Mouse (Mus musculus) liver (tissue): ENCODE results near the gene Blnk.

ENCODE experiments used
- DNase-seq: peaks from one replicate; pipeline ENCODE4 v3.0.0-alpha.2; 2020; ENCODE audit warnings: mixed read lengths

The Blnk gene

DNA sequence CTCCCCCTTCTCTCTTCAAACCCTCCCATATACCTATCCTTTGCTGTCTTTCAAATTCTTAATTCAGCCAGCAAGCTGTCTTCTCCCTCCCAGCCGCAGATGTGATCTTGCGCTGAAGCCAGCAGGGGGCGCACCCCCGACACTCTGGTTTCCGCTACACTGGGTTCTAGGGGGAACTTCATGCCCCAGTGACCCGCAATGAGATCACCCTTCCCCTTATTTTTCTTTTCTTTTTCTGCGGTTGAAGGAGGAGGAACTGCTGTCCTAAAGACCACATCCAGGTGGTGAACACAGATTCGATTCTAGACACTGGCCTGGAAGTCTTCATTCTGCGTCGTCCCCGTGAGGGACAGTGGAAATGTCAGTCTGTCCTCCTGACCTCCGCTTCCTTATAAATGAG, 31.3 kb downstream of the Blnk start:
- peak; percentile 73 for DNase-seq

DNA sequence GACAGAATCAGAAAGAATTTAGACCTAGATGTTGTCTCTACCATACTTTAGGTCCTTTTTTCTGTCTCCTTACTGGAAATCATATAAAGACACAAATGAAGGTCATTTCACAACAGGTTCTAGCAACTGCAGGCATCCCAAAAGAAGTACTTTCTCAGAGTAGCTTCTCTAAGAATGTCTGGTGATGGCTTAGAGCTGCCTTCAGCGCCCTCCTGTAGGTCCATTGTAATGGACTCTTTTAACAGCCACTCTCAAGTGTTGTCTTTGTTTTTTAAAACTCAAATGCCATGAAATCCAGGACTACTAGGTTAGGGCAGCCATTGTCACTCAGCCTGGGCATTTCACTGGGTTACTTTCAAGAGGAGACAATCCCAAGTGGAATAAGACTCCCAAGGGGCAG, 35.4 kb downstream of the Blnk start:
- no peak for DNase-seq

DNA sequence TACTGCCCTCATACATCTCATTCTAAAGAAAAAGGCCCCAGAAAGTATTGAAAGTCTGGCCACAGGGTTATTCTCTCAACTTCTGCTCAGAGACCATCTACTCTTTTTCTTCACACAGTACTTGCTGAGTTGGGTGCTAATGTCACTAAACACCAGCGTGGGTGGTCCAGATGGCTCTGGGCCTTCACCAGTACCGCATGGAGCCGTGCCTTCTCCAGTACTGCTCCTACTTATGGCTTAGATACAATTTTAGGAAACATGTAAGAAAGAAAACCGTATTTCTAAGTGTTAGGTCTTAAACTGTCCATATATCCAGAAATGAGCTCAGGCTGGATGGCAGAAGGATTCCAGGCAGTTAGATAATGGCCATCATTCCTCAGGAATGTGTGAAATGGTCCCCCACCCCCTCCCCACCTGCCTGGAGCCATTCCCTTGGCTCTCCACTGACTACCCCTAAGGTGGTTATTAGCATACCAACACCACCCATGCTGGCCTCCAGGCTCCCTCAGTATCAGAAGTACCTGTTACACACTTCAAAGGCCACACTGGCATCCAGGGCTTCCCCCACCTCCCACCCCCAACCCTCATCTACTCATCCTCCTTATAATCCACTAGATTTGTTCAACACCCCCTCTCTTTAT, 47.3 kb downstream of the Blnk start:
- DNase-seq: no peak

DNA sequence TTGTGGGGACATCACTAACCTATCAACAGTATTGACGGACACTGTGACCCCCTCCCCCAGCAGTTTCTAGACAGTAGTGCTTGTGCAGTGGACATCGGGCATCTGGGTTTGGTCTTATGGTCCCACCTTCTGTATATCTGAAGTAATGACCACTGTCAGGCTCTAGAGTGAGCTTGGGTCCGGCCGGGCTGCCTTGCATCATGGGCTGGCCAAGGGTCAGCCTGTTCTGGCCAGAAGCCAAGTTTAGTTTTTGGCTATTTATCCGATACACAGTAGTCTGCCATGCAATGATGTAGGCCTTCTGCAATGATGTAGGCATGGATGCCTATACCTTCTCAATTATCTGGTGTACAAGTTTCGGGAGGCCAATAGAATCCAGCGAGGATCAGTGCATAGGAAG, 50.8 kb downstream of the Blnk start:
- DNase-seq: peak; percentile 17

DNA sequence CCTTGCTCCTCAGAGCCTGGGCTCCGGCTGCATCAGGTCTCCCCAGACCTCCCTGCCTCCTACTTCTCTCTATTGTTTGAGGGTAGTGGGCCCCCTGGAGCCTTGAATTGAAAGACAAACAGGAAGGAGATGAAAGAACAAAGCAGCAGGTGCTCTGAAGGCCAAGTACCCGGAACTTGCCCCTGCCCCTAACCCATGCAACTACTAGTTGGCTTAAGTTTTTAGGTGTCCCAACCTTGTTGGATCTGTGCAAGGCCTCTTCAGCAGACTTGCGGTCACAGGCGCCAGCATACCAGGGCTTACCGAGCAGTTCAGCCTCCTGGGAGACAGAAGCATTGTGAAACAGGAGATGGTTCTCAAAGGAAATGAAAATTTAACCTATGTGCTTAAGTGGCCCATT, 58.3 kb downstream of the Blnk start:
- DNase-seq: no peak

DNA sequence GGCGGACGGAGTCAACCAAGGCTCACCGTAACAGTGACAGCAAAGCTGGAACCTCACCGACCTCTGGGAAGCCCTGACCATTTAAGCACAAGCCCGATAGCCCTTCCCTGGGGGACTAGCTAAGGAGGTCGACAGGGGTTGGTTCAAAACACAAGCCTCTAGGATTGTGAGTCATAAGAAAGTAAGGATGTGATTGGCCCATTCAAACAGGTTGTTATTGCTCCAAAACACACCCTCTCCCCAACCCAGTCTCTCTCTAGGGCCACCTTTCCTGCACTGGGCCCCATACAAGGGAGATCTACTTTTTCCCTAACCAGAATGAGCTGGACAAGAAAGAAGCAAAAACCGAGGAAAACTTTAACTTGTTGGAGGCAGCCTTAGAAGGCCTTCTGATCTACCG, 59.0 kb downstream of the Blnk start:
- no peak for DNase-seq

DNA sequence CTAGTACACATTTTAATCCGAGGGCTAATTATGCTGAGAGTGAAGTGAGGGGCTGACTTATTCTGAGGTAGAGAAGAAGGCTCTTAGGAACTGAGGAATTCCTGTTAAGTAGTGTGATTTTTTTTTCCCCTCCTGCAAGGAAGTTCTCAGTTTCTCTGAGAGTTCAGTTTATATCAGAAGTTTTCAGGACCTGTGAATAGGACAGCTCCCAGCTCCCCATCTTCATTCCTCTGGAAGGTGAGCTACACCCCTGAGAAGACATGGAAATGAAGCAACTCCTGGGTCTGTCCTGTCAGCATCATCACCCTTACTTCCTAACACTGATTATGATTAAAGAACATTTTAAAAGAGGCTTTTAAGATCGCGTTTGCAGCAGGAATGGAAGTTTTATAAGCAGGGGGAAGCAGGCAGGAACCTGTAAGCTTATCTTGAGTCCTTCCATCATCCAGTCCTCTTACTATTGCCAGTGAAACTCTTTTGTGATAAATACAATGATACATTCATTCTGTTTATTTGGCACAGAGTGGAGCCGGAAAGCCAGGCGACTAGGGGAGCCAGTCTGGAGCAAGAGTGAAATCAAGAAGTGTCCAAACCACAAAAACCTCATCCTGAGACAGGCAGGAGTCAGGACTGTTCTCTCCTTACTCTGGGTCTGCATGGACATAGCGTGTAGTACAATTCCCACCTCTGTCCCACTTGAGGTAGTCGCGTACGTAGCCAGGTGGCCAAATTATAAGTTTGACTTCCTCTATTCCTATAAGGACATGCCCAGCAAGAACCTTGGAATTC, 62.6 kb downstream of the Blnk start:
- DNase-seq: no peak

DNA sequence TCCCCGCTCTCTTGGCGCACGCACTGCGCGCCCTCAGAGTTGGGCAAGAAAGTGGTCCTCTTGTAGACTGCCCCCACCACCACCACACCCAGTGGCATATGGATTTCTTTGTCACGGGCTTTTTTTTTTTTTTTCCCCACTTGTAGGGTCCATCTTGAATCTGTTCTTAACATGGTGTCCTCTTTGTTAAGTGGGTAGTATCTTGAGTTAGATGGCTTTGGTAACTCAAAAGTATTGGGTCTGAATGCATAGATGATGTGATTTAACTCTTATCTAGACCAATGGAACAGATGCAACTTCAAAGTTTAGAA, 99.0 kb downstream of the Blnk start:
- no peak for DNase-seq

DNA sequence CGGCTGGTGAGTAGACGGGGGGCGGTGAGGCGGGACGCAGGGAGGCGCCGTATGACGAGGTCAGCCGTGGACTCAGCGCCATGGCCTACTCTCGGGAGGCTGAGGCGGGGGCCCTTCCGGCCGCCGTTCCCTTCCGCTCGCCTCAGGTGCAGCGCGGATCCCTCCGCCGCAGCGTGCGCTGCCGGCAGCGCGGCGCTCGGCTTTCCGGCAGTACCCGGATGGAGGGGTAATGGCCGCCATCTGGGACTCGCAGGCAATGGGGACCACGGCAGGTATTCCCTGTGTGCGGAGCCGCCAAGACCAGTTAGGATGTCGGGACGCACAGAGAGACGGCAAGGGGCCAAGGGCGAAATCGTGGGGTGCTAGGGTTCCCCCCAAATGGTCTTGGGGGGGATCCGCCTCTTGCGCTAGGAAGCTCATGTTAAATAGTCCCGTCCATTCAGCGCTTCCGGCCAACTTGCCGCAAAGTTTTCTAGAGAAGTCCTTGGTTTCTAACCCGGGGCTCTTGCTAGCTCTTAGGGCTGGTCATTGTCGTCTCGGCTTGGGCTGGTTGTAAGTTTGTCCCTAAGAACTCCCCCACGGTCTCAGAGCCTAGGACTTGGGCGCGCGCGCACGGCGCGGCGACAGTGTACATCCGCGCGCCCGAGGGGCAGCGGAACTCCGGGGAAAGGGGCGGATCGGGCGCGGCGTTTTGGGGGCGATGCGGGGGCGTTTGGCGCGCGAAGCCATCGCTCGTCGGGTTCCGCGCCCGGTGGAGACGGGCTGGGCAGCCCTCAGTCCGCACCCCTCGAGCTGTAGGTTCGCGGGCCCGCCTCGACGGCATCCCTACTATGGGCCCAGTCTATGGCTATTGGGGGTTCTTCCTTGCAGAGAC, 99.6 kb downstream of the Blnk start, which contains the start of gene Zfp518a:
Zfp518a (plus strand) TSS at position 187 of the 874 bp plus-strand sequence.
- peak; percentile 88 for DNase-seq

DNA sequence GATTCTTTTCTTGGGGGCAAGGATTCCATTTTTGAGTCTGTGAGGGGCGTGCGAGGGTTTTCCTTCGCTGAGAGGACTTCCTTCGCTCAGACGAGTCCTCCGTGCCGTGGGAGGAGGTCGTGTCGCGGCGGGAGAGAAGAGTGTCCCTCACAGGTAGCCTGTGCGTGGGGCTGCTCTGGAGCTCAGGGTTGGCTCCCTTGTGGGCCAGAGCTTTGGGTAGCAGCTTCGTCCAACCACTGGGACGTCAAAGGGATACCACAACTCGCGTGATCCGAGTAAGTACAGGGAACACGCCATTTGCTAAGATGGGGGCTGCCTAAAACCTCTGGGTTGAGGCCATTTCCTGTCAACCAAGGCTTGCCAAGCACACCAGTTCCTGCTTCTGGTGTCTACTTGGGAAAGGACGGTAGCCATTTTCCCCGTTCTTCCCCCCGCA, 100.2 kb downstream of the Blnk start:
- DNase-seq: no peak

DNA sequence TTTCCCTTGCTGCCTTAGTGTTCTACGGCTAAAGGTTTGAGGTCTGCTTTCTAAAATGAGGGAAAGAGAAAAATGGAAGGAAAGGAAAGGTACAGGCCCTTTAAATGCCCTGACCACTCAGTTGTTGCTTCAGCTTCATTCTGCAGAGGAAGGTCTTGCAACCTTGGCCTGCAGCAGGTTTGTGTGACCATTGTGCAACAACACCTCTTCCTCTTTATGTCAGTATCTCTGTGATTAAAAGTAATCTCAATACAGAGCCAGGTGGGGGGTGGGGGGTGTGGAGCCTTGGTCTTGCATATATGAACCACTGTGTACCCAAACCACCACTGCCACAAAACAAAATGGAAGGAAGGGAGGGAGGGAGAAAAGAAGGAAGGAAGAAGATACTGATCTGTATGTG, 105.4 kb downstream of the Blnk start:
- no peak for DNase-seq

DNA sequence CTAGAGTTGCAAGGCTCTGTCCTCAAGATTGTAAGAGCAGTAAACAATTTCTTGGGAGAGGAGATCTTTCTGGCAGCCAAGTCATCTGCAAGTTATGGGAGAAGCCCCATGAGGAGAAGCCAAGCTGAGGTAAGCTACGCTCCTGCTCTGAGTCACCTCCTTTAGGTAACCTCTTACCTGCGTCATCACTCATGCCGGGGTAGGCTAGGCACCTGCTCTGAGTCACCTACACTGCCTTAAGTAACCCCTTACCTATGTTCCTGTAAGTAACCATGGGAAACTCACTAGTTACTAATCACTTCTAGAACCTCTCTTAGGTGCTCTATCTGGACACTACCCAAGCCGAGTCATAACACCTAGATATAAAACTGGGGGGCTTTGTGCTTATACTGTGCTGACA, 112.6 kb downstream of the Blnk start:
- DNase-seq: no peak
